Mouse (Mus musculus) liver, embryonic 11.5 days (tissue): ENCODE results near the gene Fnbp4. TPM values are rescaled to one million over a fixed set of nuclear protein-coding genes. Genes with fewer than 3 reads are reported as not detected.

Experiments
- ATAC-seq: fragments of 200-750 bp; cut with Nextera tagmentation; replicated peaks from 2 replicates; pipeline ENCODE4 v1.8.0; 2017; ENCODE audit warnings: moderate number of reproducible peaks, mild to moderate bottlenecking, moderate TSS enrichment, moderate library complexity; ENCODE audit not compliant: low FRiP score
- DNase-seq: peaks from one replicate; pipeline ENCODE4 v3.0.0-alpha.2; 2017; ENCODE audit warnings: low spot score
- H3K27ac ChIP-seq: fragments of 300-500 bp; sonication (generic); 2 replicates; pipeline ENCODE4 v1.5.1; 2014; ENCODE audit warnings: mild to moderate bottlenecking, low read depth, low read length, control low read depth
- H3K27me3 ChIP-seq: fragments of 300-500 bp; sonication (generic); replicated peaks from 2 replicates; pipeline ENCODE4 v1.6.1; 2014; ENCODE audit warnings: low read length, mixed read lengths; ENCODE audit not compliant: control insufficient read depth, insufficient read depth
- H3K36me3 ChIP-seq: fragments of 300-500 bp; sonication (generic); 2 replicates; pipeline ENCODE4 v1.6.1; 2014; ENCODE audit warnings: mild to moderate bottlenecking, low read length, moderate library complexity, mixed read lengths; ENCODE audit not compliant: control insufficient read depth, insufficient read depth
- H3K4me1 ChIP-seq: fragments of 300-500 bp; sonication (generic); replicated peaks from 2 replicates; pipeline ENCODE4 v1.6.1; 2014; ENCODE audit warnings: low read length, mixed read lengths; ENCODE audit not compliant: control insufficient read depth, insufficient read depth
- H3K4me2 ChIP-seq: fragments of 300-500 bp; sonication (generic); 2 replicates; pipeline ENCODE4 v1.6.1; 2014; ENCODE audit warnings: mild to moderate bottlenecking, control low read depth, moderate library complexity
- H3K4me3 ChIP-seq: fragments of 300-500 bp; sonication (generic); 2 replicates; pipeline ENCODE4 v1.5.1; 2014; ENCODE audit warnings: low read depth, low read length, control low read depth
- H3K9ac ChIP-seq: fragments of 300-500 bp; sonication (generic); 2 replicates; pipeline ENCODE4 v1.6.1; 2014; ENCODE audit warnings: low read depth, low read length, control low read depth
- H3K9me3 ChIP-seq: fragments of 300-500 bp; sonication (generic); 2 replicates; pipeline ENCODE4 v1.6.1; 2016; ENCODE audit warnings: low read length, inconsistent platforms, mixed read lengths; ENCODE audit not compliant: control insufficient read depth
- WGBS: fragments of 180-500 bp; shearing (Covaris S2); extraction: QIAGEN DNeasy Blood & Tissue Kit; methylation state at CpG from one replicate; pipeline ENCODE4 v1.1.7; 2014; 5-methylcytosine and 5-hydroxymethylcytosine counted together
- polyA plus RNA-seq: library from polyadenylated mRNA; unstranded; fragments of >200 nt; fragmentation: Nextera tagmentation; extraction: Ambion mirVana; gene quantifications from 2 replicates; pipeline ENCODE4 v1.2.1, GENCODE M21; 2014

Gene Fnbp4
- polyA plus RNA-seq, 1 experiment from 2014 or later, result 102 TPM

DNA sequence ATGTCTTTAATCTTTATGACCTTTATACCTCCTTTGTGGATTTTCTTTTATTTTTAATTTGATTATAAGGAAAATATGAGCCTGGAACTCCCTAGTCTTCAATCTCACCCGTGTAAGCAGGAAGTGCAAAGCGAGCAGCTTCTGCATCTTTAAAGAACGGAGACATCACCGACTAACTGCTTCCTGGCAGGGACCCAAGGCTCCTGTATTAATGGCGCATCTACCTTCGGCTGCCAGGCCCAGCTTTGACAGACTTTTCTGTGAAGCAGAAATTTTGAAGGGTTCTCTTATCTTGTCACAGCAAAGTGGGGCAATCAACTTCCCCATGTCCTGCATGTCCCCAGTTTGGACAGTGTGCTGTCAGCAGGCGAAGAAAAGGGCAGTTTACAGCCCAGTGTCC is 83.6 kb downstream of the Fnbp4 start:
- no peak for ATAC-seq
- Histone ChIP-seq H3K27me3 (no peaks in the 10 kb centered on the region; the same call in 1 of the 2 replicates), H3K4me3 (no peak overlapping the region), H3K4me2 (no peak overlapping the region), H3K9ac (no peak overlapping the region), H3K9me3 (no peaks in the 10 kb centered on the region), H3K27ac (no peak overlapping the region), H3K36me3 (no peaks in the 10 kb centered on the region), H3K4me1 (no peaks in the 10 kb centered on the region)
- no peak for DNase-seq
- WGBS, result 53% methylated on average over 7 of the region's 7 CpGs

Other genes with a start within 250 kb of the Fnbp4 start
- 5.1 TPM in 2 replicates for gene Ptprj, start 164.7 kb upstream of the Fnbp4 start, polyA plus RNA-seq
- 83.8 and 88.0 TPM in 2 replicates for gene Nup160, start 68.2 kb upstream of the Fnbp4 start, polyA plus RNA-seq
- gene Agbl2, start 37.4 kb downstream of the Fnbp4 start, polyA plus RNA-seq, result 0.18 and 0.23 TPM in 2 replicates
- 218 and 231 TPM in 2 replicates for gene Mtch2, start 101.8 kb downstream of the Fnbp4 start, polyA plus RNA-seq
- 6.6 and 6.9 TPM in 2 replicates for gene C1qtnf4, start 140.5 kb downstream of the Fnbp4 start, polyA plus RNA-seq
- gene Kbtbd4, start 159.4 kb downstream of the Fnbp4 start, polyA plus RNA-seq, result 32.6 and 34.4 TPM in 2 replicates
- gene Ndufs3, start 159.5 kb downstream of the Fnbp4 start, polyA plus RNA-seq, result 223 and 236 TPM in 2 replicates
- 78.1 and 90.5 TPM in 2 replicates for gene Celf1, start 195.0 kb downstream of the Fnbp4 start, polyA plus RNA-seq